Mouse (Mus musculus) gastrocnemius, postnatal 25 days (tissue): ENCODE data around the gene Washc2. TPM values are rescaled to one million over a fixed set of nuclear protein-coding genes. Genes with fewer than 3 reads are reported as not detected.

ENCODE experiments used
- DNase-seq: peaks from one replicate; pipeline ENCODE4 v3.0.0; 2022
- total RNA-seq, 2 experiments: library from RNA; stranded (reverse); gene quantifications; 1 replicate in 1 of 2; 2 replicates in 1 of 2; pipeline ENCODE4 v1.2.3; 2021

The Washc2 gene
- total RNA-seq, 2 experiments from 2014 or later, result 20.6 to 21.7 TPM

- no peak for DNase-seq
Measured at GRCm38 (mm10) chr6:116262824-116263223, 55.0 kb downstream of the Washc2 start.

GRCm38 (mm10) chr6:116264018-116264651, 56.3 kb downstream of the Washc2 start, which contains the start of gene Zfand4:
Zfand4 (plus strand) TSS chr6:116264222.
- DNase-seq, result peak; percentile 88

GRCm38 (mm10) chr6:116264836-116265235, 57.0 kb downstream of the Washc2 start:
- no peak for DNase-seq

GRCm38 (mm10) chr6:116265603-116266002, 57.8 kb downstream of the Washc2 start:
- no peak for DNase-seq

GRCm38 (mm10) chr6:116266273-116267109, 58.7 kb downstream of the Washc2 start:
- no peak for DNase-seq

- DNase-seq, result no peak
Measured at GRCm38 (mm10) chr6:116267110-116267423, 59.2 kb downstream of the Washc2 start.

DNA sequence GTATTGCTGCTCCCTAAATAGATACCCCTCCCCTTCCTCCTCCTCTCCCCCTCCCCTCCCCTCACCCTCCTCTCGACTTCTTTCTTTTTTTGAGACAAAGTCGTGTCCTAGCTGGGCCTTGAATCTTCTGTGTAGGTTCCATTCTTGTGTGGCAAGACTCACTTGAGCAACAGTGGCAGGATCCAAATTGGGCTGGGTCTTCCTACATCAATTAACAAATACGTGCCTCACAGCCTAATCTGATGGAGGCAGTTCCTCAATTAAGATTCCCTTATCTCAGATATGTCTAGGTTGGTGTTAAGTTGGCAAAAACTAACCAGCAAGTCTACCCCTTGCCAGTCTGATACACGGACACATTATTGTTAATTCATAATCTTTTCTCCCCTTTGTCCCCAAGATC, 67.9 kb downstream of the Washc2 start:
- no peak for DNase-seq

- no peak for DNase-seq
Measured at GRCm38 (mm10) chr6:116278679-116279317, 71.0 kb downstream of the Washc2 start.

DNA sequence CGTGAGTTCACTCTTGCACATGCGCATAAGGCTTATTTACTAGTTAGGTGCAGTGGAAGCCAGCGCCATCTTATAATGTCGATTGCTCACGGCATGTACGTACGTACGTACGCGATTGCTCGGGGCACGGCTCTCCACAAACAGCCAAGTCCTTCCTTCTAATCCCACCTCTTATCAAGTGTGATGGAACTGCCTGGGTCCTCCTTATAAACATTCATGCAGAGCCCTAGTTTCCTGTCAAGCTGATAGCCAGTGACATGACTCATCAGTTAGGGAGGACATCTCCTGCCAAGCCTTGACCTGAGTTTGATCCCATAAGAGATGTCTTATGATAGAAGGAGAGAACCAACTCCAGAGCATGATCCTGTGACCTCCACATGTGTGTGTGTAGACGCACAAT, 73.2 kb downstream of the Washc2 start:
- no peak for DNase-seq

- no peak for DNase-seq
Measured at GRCm38 (mm10) chr6:116282546-116282945, 74.7 kb downstream of the Washc2 start.

DNA sequence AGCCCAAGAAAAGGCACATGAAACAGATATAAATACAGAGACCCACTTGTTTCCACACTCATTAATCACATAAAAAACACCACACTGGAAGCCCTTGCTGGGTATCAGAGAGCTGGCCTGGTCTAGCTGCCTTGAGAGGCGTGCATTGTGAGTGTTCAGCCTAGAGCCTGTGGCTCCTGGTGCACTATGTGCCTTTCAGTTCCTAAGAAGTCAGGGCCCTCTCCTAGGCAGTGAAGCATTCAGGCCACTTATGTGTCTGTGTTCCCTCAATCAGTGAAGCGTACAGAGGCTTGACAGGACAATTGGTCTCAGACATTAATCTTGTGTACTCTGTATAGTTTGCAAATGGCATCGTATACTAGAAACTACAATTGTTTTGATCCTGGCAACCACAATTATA, 75.4 kb downstream of the Washc2 start:
- no peak for DNase-seq

- no peak for DNase-seq
Measured at GRCm38 (mm10) chr6:116286321-116286720, 78.5 kb downstream of the Washc2 start.

DNA sequence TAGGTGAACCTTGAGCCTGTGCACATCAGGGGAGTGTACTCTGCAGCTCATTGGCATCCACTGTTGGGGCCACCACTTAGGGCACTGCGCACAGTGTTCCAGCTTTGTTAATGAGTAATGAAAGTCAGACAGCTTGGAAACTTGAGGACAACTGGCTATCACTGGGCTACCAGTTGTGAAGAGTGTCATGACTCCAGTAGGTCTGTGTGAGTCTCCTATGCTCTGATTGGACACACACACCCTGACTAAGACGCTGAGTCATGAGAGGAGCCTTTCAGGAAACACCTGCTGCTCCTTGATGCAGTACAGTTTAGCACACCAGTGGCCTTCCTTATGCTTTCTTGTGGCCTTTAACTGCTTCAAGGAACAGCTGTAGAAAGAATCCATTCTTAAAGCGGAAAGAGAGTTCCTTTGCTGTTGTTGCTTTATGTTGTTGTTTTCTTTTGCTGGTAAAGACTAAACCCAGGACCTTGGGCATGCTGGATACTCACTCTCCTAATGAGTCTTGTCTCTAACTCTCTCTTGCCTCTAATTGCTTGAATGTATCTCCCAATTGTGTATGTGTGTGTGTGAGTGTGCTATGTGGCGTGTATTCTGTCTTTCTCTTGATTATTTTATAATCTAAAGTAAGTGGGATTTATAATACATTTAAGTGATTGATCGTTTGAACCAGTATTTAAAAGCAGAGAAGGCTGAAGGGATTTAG, 79.2 kb downstream of the Washc2 start:
- peak; percentile 9 for DNase-seq

DNA sequence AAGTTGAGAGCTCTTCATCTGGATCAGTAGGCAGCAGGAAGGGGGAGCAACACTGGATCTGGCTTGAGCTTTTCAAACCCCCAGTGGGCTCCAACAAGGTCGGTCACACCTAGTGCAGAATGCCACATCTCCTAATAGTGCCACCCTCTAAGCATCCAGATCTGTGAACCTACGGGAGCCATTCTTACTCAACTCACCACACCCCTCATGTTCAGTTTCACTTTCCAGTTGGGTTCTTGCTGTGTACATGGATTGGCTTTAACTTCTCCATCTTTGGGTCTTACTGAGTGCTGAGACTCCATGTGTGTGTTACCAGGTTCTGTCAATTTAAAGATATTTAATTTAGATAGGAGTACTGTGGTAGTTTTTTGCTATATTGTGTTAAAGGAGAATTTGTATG, 103.6 kb downstream of the Washc2 start:
- no peak for DNase-seq

Other genes starting within 250 kb of the Washc2 start
- gene Plxnd1, start 213.0 kb upstream of the Washc2 start, total RNA-seq, result 10 to 100 TPM; 25.7 TPM
- gene Tmcc1, start 14.6 kb upstream of the Washc2 start, total RNA-seq, result 10 to 100 TPM; 34.4 to 48.0 TPM
- 1 to 10 TPM in 1 of 2 experiments, under 1 TPM in 1; 0.51 to 1.1 TPM for gene Zfand4, start 56.2 kb downstream of the Washc2 start, total RNA-seq
- gene March8, start 130.0 kb downstream of the Washc2 start, total RNA-seq, result 10 to 100 TPM; 24.4 to 27.1 TPM